Mouse (Mus musculus): Measurements from ENCODE around the gene Dppa3. TPM values are rescaled to one million over a fixed set of nuclear protein-coding genes. Genes with fewer than 3 reads are reported as not detected.
A peak's percentile ranks its signal among the peaks of the same experiment; 100 is the strongest.

Dppa3 gene
- polyA plus RNA-seq, 1 experiment: not detected

GRCm38 (mm10) chr6:122669406-122670200 is 43.4 kb downstream of the Dppa3 start:
- Histone ChIP-seq H3K36me3 (ENCODE audit: control insufficient read depth, insufficient read depth) (no peaks in the 10 kb centered on the region), H3K4me2 (ENCODE audit: low read depth) (peak overlapping the region; percentile 62), H3K27me3 (ENCODE audit: control insufficient read depth, insufficient read depth, insufficient read length) (peaks cover 5% of the 10 kb centered on the region), H3ac (ENCODE audit: control insufficient read depth, insufficient read length) (no peak overlapping the region), H3K4me3 (no peak overlapping the region), H3K79me2 (ENCODE audit: control insufficient read depth, insufficient read depth) (no peaks in the 10 kb centered on the region)
- no peak for TF ChIP-seq E2F4 (IDR thresholded peaks at IDR 0.05; ENCODE audit: insufficient read depth)
- no peak for TF ChIP-seq POLR2AphosphoS2 (IDR thresholded peaks at IDR 0.05; ENCODE audit: insufficient read length, low read depth)
- no peak for TF ChIP-seq POLR2A (IDR thresholded peaks at IDR 0.05; ENCODE audit: insufficient read length, low read depth)
- TF ChIP-seq TCF12 (IDR thresholded peaks at IDR 0.05; ENCODE audit: insufficient read depth, poor library complexity, severe bottlenecking): no peak
- no peak for TF ChIP-seq CEBPB (IDR thresholded peaks at IDR 0.05; ENCODE audit: insufficient read depth, poor library complexity, severe bottlenecking)
- no peak for TF ChIP-seq TCF3 (IDR thresholded peaks at IDR 0.05; ENCODE audit: insufficient read length, low read depth)
- TF ChIP-seq USF1 (IDR thresholded peaks at IDR 0.05; ENCODE audit: low read depth): no peak
- no peak for TF ChIP-seq SRF (IDR thresholded peaks at IDR 0.05; ENCODE audit: control insufficient read depth, insufficient read length, low read depth)
- TF ChIP-seq MYOG (IDR thresholded peaks at IDR 0.05; ENCODE audit: control insufficient read depth in 1 of 3, insufficient read depth in 1 of 3, insufficient read length in 2 of 3, low read depth in 2 of 3): no peak
- TF ChIP-seq MYOD1 (IDR thresholded peaks at IDR 0.05; ENCODE audit: control insufficient read depth in 1 of 3, insufficient read length in 2 of 3, low read depth in 2 of 3): no peak
- no peak for TF ChIP-seq MAX (IDR thresholded peaks at IDR 0.05; ENCODE audit: low read depth)
- no peak for TF ChIP-seq REST (IDR thresholded peaks at IDR 0.05; ENCODE audit: insufficient read depth, insufficient read length)

- no peak overlapping the region for H3ac ChIP-seq (ENCODE audit: control insufficient read depth, insufficient read length)
- H3K36me3 ChIP-seq (ENCODE audit: control insufficient read depth, insufficient read depth): no peaks in the 10 kb centered on the region
- peaks cover 5% of the 10 kb centered on the region for H3K27me3 ChIP-seq (ENCODE audit: control insufficient read depth, insufficient read depth, insufficient read length)
- TF ChIP-seq E2F4 (IDR thresholded peaks at IDR 0.05; ENCODE audit: insufficient read depth): no peak
- H3K79me2 ChIP-seq (ENCODE audit: control insufficient read depth, insufficient read depth): no peaks in the 10 kb centered on the region
- H3K4me3 ChIP-seq: no peak overlapping the region
- H3K4me2 ChIP-seq (ENCODE audit: low read depth): no peak overlapping the region
Observed at GRCm38 (mm10) chr6:122670201-122670551, 44.0 kb downstream of the Dppa3 start.

DNA sequence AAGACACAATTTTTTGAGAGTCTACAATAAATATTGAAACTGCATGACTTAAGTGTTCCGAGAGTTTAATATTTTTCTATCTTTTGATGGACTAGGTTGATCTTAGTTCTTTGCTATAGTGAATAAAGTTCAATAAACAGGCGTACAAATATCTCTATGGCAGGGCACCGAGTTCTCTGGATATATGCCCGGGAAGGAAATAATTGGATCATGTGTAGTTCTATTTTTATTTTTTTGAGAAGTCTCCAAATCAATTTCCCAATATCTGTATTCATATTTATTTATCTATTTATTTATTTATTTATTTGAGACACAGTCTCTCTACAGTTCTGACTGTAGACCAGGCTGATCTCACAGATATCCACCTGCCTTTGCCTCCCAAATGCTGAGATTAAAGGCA is 44.6 kb downstream of the Dppa3 start:
- Histone ChIP-seq H3K4me2 (ENCODE audit: low read depth) (no peak overlapping the region), H3K36me3 (ENCODE audit: control insufficient read depth, insufficient read depth) (no peaks in the 10 kb centered on the region), H3K79me2 (ENCODE audit: control insufficient read depth, insufficient read depth) (no peaks in the 10 kb centered on the region), H3ac (ENCODE audit: control insufficient read depth, insufficient read length) (no peak overlapping the region), H3K4me3 (no peak overlapping the region), H3K27me3 (ENCODE audit: control insufficient read depth, insufficient read depth, insufficient read length) (peaks cover 5% of the 10 kb centered on the region)
- no peak for TF ChIP-seq TCF3 (IDR thresholded peaks at IDR 0.05; ENCODE audit: insufficient read length, low read depth)
- no peak for TF ChIP-seq TCF12 (IDR thresholded peaks at IDR 0.05; ENCODE audit: insufficient read depth, poor library complexity, severe bottlenecking)
- TF ChIP-seq POLR2A (IDR thresholded peaks at IDR 0.05; ENCODE audit: insufficient read length, low read depth): no peak
- TF ChIP-seq REST (IDR thresholded peaks at IDR 0.05; ENCODE audit: insufficient read depth, insufficient read length): no peak
- no peak for TF ChIP-seq MAX (IDR thresholded peaks at IDR 0.05; ENCODE audit: low read depth)
- no peak for TF ChIP-seq MYOG (IDR thresholded peaks at IDR 0.05; ENCODE audit: control insufficient read depth in 1 of 3, insufficient read depth in 1 of 3, insufficient read length in 2 of 3, low read depth in 2 of 3)
- no peak for TF ChIP-seq USF1 (IDR thresholded peaks at IDR 0.05; ENCODE audit: low read depth)
- no peak for TF ChIP-seq E2F4 (IDR thresholded peaks at IDR 0.05; ENCODE audit: insufficient read depth)
- no peak for TF ChIP-seq POLR2AphosphoS2 (IDR thresholded peaks at IDR 0.05; ENCODE audit: insufficient read length, low read depth)
- TF ChIP-seq CEBPB (IDR thresholded peaks at IDR 0.05; ENCODE audit: insufficient read depth, poor library complexity, severe bottlenecking): no peak
- TF ChIP-seq MYOD1 (IDR thresholded peaks at IDR 0.05; ENCODE audit: control insufficient read depth in 1 of 3, insufficient read length in 2 of 3, low read depth in 2 of 3): no peak
- TF ChIP-seq SRF (IDR thresholded peaks at IDR 0.05; ENCODE audit: control insufficient read depth, insufficient read length, low read depth): no peak

DNA sequence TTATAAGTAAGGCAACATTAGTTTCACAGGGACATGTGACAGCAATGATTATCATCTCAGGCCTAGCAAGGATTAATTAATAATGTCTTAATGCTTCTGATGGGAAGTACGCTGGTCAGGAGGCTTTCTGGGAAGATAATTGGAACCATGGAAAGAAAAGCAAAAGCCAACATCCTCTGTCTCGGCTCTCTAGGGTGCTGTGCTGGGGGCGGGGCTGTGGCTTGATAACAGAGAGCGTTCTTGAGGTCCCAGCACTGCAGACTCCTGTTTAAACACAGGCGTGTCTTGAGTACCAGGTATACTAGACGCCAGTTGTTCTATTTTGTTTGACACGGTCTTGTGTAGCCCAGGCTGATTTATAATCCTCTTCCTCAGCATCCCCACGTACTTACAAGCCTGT is 46.5 kb downstream of the Dppa3 start:
- Histone ChIP-seq H3K4me3 (no peak overlapping the region), H3K79me2 (ENCODE audit: control insufficient read depth, insufficient read depth) (no peaks in the 10 kb centered on the region), H3ac (ENCODE audit: control insufficient read depth, insufficient read length) (no peak overlapping the region), H3K27me3 (ENCODE audit: control insufficient read depth, insufficient read depth, insufficient read length) (peaks cover 3% of the 10 kb centered on the region), H3K4me2 (ENCODE audit: low read depth) (no peak overlapping the region), H3K36me3 (ENCODE audit: control insufficient read depth, insufficient read depth) (no peaks in the 10 kb centered on the region)
- TF ChIP-seq MAX (IDR thresholded peaks at IDR 0.05; ENCODE audit: low read depth) (no peak), TCF12 (IDR thresholded peaks at IDR 0.05; ENCODE audit: insufficient read depth, poor library complexity, severe bottlenecking) (no peak), POLR2A (IDR thresholded peaks at IDR 0.05; ENCODE audit: insufficient read length, low read depth) (no peak), MYOD1 (IDR thresholded peaks at IDR 0.05; ENCODE audit: control insufficient read depth in 1 of 3, insufficient read length in 2 of 3, low read depth in 2 of 3) (no peak), CEBPB (IDR thresholded peaks at IDR 0.05; ENCODE audit: insufficient read depth, poor library complexity, severe bottlenecking) (no peak), USF1 (IDR thresholded peaks at IDR 0.05; ENCODE audit: low read depth) (no peak), E2F4 (IDR thresholded peaks at IDR 0.05; ENCODE audit: insufficient read depth) (no peak), POLR2AphosphoS2 (IDR thresholded peaks at IDR 0.05; ENCODE audit: insufficient read length, low read depth) (no peak), MYOG (IDR thresholded peaks at IDR 0.05; ENCODE audit: control insufficient read depth in 1 of 3, insufficient read depth in 1 of 3, insufficient read length in 2 of 3, low read depth in 2 of 3) (no peak), SRF (IDR thresholded peaks at IDR 0.05; ENCODE audit: control insufficient read depth, insufficient read length, low read depth) (no peak), REST (IDR thresholded peaks at IDR 0.05; ENCODE audit: insufficient read depth, insufficient read length) (no peak), TCF3 (IDR thresholded peaks at IDR 0.05; ENCODE audit: insufficient read length, low read depth) (no peak)

Other genes starting within 250 kb of the Dppa3 start
- not detected for gene Rimklb, start 127.6 kb upstream of the Dppa3 start, polyA plus RNA-seq (2012; fragmentation: generic; extraction: Trizol)
- 0.98 TPM for gene Mfap5, start 120.6 kb upstream of the Dppa3 start, polyA plus RNA-seq (2012; fragmentation: generic; extraction: Trizol)
- gene Aicda, start 72.6 kb upstream of the Dppa3 start, polyA plus RNA-seq (2012; fragmentation: generic; extraction: Trizol): not detected
- 10.5 TPM for gene Apobec1, start 24.0 kb upstream of the Dppa3 start, polyA plus RNA-seq (2012; fragmentation: generic; extraction: Trizol)
- gene Gdf3, start 16.3 kb upstream of the Dppa3 start, polyA plus RNA-seq (2012; fragmentation: generic; extraction: Trizol): not detected
- 0.10 TPM for gene Nanog, start 81.1 kb downstream of the Dppa3 start, polyA plus RNA-seq (2012; fragmentation: generic; extraction: Trizol)
- gene Slc2a3, start 175.2 kb downstream of the Dppa3 start, polyA plus RNA-seq (2012; fragmentation: generic; extraction: Trizol): 1.2 TPM
- 9.7 TPM for gene Foxj2, start 193.5 kb downstream of the Dppa3 start, polyA plus RNA-seq (2012; fragmentation: generic; extraction: Trizol)
- gene C3ar1, start 229.8 kb downstream of the Dppa3 start, polyA plus RNA-seq (2012; fragmentation: generic; extraction: Trizol): 0.19 TPM
- gene Necap1, start 248.1 kb downstream of the Dppa3 start, polyA plus RNA-seq (2012; fragmentation: generic; extraction: Trizol): 21.9 TPM